Mouse (Mus musculus): ENCODE results near the gene Nrxn2. TPM values are rescaled to one million over a fixed set of nuclear protein-coding genes. Genes with fewer than 3 reads are reported as not detected.

Gene Nrxn2
- total RNA-seq, 2 experiments from 2014 or later: 1.4 to 1.7 TPM

DNA sequence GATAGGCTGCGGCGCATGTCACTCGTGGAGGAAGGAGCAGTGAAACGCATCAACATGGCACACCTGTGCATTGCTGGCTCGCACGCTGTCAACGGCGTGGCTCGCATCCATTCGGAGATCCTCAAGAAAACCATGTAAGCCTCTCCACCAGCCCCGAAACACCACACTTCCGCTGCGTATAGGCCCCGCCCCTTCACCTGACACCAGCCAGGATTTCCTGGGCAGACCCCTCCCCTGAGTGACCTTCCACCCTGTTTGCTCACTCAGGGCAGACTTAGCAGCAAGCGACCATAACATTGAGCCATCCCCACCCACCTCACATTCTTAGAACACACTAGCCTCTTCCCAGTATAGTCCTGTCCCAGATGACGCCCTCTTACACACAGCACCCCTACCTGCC, 28.7 kb upstream of the Nrxn2 start:
- intact Hi-C loops (cut with DNase I): no loop called here
- no peak for DNase-seq

DNA sequence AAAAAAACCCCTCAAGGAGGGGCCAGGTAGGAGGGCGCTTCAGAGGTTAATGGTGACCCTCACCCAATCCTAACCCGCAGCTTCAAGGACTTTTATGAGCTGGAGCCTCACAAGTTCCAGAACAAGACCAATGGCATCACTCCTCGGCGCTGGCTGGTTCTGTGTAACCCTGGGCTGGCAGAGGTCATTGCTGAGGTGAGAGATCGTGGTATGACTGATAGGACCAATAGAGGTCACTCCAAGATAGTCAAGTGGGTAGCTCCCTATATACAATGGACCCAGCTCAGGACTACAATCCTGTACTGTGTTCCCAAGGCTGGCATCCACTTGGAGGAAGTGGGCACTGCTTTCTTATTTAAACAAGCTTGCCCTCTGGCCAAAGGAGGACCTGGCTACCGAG, 28.3 kb upstream of the Nrxn2 start:
- no peak for DNase-seq
- intact Hi-C loops (cut with DNase I): no loop called here

DNA sequence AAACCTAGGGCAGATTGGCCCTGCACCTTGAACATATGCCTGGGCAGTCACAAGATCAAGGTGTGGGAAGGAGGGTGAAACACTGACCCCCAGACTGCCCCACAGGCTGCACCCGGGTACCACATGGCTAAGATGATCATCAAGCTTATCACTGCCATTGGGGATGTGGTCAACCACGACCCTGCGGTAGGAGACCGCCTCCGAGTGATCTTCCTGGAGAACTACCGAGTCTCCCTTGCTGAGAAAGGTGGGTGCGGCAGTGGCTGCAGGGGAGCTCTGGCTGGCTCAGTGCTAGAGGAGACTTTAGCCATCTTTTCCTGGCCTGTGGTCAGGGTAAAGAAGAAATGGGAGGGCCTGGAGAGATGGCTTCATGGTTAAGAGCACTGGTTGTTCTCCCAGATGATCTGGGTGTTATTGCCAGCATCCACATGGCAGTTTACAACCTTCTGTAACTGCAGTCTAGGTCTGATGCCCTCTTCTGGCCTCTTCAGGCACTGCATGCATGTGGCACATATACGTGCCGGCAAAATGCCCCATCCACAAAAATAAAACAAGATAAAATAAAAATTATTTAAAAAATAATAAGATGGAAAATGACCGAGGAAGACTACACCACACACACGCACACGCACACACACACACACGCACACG, 25.7 kb upstream of the Nrxn2 start:
- DNase-seq: no peak
- intact Hi-C loops (cut with DNase I): no loop called here

DNA sequence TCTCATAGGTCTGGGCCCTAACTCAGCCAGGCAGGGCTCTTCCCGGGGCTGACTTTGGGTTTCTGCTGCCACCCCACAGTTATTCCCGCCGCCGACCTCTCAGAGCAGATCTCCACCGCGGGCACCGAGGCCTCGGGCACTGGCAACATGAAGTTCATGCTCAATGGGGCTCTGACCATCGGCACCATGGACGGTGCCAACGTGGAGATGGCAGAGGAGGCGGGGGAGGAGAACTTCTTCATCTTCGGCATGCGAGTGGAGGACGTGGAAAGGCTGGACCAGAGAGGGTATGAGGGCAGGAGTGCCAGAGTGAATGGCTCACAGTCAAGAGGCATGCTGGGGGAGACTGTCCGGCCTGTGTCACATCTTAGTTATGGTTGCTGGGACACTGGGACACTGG, 24.9 kb upstream of the Nrxn2 start:
- DNase-seq: no peak
- intact Hi-C loops (cut with DNase I): no loop called here

DNA sequence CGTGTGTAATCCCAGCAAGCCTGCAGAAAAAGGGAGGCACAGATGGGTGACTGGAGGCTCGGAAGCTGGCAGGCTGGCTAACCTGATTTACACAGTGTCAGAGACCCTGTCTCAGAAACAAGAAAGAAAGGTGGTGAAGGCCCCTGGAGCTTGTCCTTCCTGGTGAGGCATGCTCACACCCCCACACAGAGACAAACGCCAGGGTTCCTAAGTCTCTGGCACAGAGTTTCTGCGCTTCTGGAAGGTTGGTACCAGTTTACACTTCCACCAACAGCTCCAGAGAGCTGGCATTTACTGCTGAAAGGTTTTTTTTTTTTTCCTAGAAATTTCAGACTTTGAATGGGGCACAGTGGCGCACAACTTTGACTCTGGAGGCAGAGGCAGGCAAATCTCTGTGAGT, 22.3 kb upstream of the Nrxn2 start:
- DNase-seq: no peak
- intact Hi-C loops (cut with DNase I): no loop called here

DNA sequence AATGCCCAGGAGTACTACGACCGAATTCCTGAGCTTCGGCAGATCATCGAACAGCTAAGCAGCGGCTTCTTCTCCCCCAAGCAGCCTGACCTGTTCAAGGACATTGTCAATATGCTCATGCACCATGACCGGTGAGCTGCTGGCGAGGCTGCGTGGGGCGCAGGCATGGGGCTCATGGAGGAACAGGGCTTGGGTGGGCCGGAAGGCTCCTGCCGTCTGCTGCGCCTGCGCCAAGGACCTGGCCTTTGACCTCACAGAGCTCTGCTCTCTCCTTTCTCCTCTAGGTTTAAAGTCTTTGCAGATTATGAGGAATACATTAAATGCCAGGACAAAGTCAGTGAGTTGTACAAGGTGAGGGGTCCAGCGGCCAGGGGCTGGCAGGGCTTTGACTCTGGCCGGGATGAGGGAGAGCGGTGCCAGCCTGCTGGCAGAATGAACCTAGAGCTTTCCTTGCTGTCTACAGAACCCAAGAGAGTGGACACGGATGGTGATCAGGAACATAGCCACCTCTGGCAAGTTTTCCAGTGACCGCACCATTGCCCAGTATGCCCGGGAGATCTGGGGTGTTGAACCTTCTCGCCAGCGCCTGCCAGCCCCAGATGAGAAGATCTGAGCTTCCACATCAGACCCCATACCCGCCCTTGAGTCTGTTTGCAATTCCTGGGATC, 20.8 kb upstream of the Nrxn2 start:
- intact Hi-C loops (cut with DNase I): no loop called here
- DNase-seq: no peak

DNA sequence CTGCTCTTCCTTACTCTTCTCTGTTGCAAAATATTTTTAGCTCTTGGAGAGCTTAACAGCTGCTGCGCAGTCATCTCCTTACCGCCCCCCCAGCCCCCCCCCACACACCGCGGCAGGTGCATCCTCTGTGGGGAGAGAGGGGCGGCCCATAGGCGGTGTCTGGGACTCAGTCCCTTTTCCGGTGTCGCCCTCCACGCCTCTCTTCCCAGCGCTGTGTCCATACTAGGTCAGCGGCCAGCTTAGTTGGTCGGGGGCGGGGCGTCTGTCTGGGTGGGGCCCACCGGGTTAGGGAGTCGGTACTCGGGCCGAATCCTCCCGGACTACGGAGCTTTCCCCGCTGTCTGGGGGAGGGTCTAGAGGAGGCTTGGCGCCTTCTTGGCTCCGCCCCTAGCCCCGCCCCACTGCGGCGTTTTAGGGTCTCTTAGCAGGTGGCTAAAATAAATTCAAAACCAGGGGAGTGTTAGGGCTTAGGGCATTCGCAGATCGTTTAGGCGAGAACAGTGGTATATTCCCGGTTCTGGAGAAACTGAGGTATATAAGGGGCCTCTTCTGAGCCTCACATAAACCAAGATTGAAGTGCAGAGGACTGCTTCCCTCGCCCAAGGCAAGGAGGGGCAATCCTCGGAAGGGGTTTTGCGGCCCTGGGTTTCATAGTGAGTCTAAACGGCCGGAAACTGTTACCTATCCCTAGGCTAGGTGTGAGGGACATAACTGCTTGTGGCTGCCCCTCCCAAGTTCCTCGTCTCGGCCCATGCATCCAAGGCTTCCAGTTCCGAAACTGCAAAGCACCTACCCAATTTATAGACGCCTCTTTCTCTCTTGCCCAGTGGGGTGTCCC, 19.9 kb upstream of the Nrxn2 start:
- intact Hi-C loops (cut with DNase I): no loop called here
- peak; percentile 66 to 79 for DNase-seq

DNA sequence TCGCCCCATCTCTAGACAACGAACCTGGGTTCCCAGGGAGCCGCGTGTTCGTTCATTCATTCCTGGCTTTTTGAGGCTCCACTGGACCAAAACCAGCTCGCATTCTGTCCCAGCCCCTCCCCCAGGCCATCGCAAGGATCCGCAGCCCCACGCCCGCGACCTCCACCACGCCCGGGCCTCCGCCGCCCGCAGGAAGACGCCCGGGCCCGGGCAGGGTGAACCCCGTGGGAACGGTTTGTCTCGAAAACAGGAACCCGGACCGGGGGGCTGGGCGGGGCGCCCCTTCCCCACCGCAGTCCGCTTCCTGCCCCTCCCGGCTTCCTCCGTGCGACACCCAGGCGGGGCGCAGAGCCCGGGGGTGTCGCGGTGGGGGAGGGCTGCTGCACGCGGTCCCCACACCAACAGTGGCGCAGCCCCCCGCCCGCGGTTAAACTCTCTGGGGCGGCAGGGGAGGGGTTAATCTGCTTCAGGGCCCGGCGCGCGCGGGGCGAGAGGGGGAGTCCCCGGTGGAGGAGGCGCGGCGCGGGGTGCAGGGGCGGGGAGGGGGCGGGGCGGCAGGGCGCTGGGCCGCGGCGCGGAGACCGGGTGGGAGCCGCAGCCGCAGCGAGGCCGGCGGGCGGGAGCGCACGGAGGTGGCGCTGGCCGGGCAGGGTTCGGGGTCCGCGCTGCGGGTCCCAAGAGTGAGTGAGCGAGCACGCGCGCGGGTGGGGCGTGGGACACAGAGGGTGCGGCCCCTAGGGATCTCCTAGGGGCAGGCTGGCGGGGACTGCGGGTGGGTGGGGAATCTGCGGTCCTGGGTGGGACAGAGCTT, 19.0 kb upstream of the Nrxn2 start, which contains the start of gene Rasgrp2:
Gene Rasgrp2, plus strand, starts transcription at position 56 of the 811 bp plus-strand sequence.
- peak; percentile 67 to 68 for DNase-seq
- intact Hi-C loops (cut with DNase I): no loop called here

DNA sequence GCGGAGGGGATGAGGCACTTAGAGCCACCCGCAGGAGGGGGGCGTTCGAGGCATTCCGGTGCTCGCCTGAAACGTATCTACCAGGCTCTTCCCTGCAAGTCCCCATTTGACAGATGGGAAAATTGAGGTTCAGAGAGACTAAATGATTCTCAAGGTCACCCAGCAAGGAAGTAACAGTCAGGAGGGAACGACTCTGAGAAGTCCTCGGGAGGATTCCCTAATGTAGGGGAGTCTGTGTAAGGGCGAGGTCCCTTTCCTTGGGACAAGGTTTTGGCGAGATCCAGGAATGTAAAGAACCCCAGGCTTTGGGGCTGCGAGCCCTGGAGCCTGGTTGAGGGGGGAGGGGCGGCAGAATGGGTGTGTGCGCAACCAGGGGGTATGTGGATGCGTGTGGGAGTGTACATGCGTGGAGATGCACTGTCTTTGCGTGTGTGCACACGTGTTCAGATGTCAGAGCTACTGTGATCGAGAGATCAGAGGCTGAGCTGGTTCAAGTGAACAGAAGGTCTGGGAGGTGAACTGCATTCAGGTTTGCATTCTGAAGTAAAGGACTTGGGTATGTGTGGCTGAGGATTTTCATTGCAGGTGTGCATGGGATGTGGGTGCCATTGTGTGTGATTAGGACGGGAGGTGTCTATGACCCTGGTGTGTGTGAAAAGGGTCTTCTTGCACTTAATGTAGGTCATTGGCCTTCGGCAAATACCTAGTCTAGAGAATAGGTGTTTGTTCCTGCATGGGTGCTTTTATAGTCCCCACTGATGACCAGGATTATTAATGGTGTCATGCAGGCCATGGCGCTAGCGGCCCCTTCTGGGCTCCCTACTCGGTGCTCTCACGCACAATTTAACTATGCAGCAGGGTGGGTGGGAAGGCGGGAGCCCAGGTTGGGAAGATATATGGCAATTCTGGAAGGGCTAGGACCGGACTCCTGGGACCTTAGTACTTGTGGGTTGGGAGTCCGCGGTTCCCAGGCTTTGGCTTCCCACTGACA, 18.1 kb upstream of the Nrxn2 start:
- intact Hi-C loops (cut with DNase I): no loop called here
- DNase-seq: no peak

DNA sequence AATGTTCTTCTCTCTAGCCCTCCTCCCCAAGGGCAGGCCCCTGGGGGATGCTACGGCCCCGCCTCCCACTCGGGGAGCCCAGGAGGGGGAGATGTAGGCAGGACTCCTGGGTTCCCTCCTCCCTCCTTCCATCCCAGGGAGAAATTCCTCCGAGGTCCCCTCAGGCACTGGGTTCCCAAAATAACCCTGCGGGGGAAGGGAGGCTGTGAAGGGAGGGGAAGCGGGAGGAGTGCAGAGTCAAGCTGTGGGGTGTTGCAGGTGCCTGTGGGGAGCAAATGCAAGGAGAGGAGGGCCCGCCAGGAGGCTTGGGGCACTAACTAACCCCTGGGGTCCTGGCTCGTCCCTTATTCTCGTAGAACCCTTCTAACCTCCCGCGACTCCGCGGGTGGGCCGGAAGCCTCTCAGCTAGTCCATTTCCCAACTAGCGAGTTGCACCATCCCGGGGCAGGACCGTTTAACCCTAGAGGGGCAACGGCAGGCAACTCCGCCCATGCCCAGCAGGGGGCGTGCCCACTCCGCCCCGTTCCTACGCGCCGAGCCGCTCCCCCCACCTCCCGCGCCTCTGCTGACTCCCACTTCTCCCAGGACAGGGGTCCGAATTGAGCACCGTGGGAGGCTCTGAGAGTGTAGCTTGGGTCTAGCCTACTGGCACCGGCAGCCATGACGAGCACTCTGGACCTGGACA, 17.3 kb upstream of the Nrxn2 start:
- DNase-seq: peak; percentile 79 to 84
- intact Hi-C loops (cut with DNase I): no loop called here

DNA sequence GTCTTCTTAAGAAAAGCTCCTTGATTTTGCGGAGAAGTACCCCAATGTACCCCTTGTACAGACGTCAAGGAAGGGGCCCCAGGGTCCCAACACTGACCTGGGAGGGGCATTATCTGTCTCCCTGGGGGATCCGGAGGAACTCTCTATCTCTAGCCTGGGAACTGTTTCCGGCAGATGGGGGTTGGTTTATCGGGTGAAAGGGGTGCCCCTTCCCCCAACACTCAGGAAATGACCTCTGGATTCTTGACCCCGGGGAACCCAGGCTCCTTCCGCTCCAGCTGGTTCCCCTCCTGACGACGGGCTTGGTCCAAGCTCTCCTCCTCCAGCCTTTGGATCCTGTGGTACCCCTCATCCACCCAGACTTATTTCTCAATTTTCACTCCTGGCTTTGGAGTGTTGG, 16.6 kb upstream of the Nrxn2 start:
- intact Hi-C loops (cut with DNase I): no loop called here
- no peak for DNase-seq

DNA sequence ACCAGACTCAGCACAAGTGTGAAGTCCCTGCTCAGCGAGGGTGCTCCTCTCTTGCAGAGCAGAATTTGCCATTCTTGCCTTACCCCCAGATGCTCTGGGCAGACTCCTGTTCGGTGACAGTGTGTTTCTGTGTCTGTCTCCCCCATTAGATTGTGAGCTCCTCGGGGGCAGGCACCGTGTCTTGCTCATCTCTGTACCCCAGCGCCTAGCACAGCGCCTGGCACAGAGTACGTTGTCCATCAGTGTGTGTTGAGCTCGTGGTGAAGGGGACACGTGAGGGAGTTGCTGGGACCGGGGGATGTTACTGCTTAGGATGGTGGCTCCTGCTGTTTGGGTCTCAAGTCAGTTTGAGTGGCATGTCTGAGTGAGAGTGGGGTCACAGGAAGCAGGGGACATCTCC, 14.7 kb upstream of the Nrxn2 start:
- intact Hi-C loops (cut with DNase I): no loop called here
- DNase-seq: no peak

DNA sequence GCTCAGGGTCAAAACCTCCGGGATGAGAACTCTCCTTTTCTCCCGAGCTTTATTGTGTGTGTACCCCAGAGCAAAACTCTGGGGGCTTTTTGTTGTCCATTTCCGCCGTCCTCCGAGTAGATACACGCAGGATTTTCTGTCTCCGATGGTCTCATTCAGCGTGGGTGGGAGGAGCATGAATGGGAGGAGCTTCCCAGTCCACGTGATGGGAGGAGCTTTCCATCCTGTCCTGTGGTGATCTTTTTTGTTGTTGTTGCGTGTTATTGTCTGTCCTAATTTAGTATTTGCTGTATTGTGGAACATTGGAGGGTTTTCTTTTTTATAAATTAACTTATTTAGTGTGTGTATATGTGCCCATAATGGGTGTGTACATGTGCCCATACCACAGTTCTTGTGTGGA, 13.1 kb upstream of the Nrxn2 start:
- no peak for DNase-seq
- intact Hi-C loops (cut with DNase I): no loop called here

DNA sequence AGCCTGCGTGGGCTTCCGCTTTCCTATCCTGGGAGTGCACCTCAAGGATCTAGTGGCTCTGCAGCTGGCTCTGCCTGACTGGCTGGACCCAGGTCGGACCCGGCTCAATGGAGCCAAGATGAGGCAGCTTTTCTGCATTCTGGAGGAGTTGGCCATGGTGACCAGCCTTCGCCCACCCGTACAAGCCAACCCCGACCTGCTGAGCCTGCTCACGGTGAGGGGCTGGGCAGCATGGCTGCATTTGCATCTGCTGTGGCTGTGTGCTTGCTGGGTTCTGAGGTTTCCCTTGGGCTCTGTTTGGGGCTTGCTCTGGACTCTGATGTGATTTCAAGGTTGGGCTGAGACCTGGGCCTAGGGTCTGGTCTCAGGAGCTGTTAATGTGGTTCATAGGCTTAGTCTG, 11.4 kb upstream of the Nrxn2 start:
- peak in 1 of 2 experiments; percentile 13 for DNase-seq
- intact Hi-C loops (cut with DNase I): no loop called here

DNA sequence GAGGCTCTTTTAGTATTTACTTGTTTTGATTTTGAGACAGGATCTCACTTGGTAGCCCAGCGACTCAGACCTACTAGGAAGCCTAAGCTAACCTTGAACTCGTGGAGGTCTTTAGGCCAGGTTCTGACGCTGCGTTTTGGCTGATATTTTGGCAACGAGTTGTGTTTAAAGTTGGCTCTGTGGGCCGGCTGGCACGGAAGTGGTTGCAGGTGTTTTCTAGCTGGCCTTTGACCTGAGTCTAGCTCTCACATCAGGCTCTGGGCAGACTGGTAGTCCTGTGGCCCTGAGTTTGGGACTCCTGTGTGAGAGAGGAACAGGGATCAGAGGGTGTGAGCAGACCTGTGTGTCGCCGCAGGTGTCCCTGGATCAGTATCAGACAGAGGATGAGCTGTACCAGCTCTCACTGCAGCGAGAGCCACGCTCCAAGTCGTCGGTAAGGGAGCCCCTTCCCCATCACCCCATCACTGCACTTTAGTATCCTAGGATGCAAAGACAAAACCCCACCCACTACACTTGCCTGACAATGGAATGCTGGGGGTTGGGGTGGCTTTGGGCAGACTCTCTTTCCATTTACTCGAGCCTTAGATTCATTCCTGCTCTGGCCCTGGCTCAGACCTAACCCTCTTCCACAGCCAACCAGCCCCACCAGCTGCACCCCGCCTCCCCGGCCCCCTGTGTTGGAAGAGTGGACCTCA, 10.6 kb upstream of the Nrxn2 start:
- DNase-seq: peak in 1 of 2 experiments; percentile 12
- intact Hi-C loops (cut with DNase I): no loop called here

DNA sequence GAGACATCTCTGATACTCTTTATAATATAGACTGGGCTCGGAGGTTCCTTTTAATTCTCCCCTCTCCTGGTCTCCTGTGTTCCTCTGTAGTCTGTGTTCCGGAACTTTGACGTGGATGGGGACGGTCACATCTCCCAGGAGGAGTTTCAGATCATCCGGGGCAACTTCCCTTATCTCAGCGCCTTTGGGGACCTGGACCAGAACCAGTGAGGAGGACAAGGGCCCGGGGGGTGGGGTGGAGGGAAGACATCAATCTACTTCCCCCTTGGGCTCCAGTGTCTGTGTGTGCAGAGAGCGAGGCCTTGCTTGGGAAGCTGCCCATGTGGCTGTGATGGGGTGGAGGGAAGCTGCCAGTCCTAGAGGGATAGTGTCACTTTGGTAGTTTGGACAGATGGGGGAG, 9.8 kb upstream of the Nrxn2 start:
- intact Hi-C loops (cut with DNase I): no loop called here
- peak in 1 of 2 experiments; percentile 11 for DNase-seq

DNA sequence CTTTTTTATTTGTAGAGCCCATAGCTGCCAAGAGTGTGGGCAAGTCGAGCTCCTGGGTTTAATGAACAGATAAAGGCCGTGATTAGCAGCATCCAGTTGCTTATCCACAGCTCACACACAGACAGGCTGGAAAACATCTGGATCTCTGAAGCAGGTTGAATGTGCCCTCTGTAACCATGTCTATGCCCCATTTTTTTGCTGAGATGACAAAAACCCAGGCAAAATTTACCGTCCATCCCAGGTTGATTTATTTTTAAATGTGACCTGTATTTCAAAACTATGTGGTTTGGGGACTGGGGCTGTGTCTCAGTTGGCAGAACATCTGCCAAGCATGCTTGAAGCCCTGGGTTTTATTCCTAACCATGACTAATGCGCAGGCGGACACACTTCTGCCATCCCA, 9.4 kb upstream of the Nrxn2 start:
- intact Hi-C loops (cut with DNase I): no loop called here
- no peak for DNase-seq

DNA sequence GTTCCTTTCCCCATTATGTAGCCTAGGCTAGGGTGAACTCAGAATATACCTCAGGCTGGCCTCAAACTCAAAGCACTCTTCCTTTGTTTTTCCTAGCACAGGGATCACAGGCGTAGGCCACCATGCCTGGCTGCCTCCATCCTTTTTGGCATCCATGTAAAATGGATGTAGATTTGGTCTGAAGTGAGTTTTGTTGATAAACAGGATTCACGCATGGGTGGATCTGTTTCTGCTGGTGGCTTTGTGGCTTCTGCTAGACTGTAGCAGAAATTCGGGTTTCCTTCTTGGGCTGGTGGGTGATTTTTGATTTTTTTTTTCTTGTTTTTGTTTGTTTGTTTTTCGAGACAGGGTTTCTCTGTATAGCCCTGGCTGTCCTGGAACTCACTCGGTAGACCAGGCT, 8.6 kb upstream of the Nrxn2 start:
- intact Hi-C loops (cut with DNase I): no loop called here
- DNase-seq: no peak
